Mouse (Mus musculus) midbrain, embryonic 11.5 days (tissue): ENCODE results near the gene Tmem233. TPM values are rescaled to one million over a fixed set of nuclear protein-coding genes. Genes with fewer than 3 reads are reported as not detected.
A peak's percentile ranks its signal among the peaks of the same experiment; 100 is the strongest.

Experiments used
- ATAC-seq: fragments of 200-750 bp; cut with Nextera tagmentation; 2 replicates; pipeline ENCODE4 v1.8.0; 2017; ENCODE audit warnings: moderate TSS enrichment, moderate library complexity; ENCODE audit not compliant: low FRiP score
- DNase-seq: peaks from one replicate; pipeline ENCODE4 v3.0.0; 2015; ENCODE audit warnings: low spot score; ENCODE audit errors: missing footprints
- H3K27ac ChIP-seq: fragments of 300-500 bp; sonication (generic); 2 replicates; pipeline ENCODE4 v1.5.1; 2014; ENCODE audit warnings: low read depth, low read length
- H3K27me3 ChIP-seq: fragments of 300-500 bp; sonication (generic); 2 replicates; pipeline ENCODE4 v1.6.1; 2014; ENCODE audit warnings: mild to moderate bottlenecking, low read length, moderate library complexity, mixed read lengths; ENCODE audit not compliant: control insufficient read depth, insufficient read depth
- H3K36me3 ChIP-seq: fragments of 300-500 bp; sonication (generic); 2 replicates; pipeline ENCODE4 v1.6.1; 2014; ENCODE audit warnings: mild to moderate bottlenecking, low read length, moderate library complexity, mixed read lengths; ENCODE audit not compliant: control insufficient read depth, insufficient read depth
- H3K4me1 ChIP-seq: fragments of 300-500 bp; sonication (generic); 2 replicates; pipeline ENCODE4 v1.6.1; 2014; ENCODE audit warnings: low read length; ENCODE audit not compliant: control insufficient read depth, insufficient read depth
- H3K4me2 ChIP-seq: fragments of 300-500 bp; sonication (generic); 2 replicates; pipeline ENCODE4 v1.6.1; 2014; ENCODE audit warnings: mild to moderate bottlenecking, moderate library complexity
- H3K4me3 ChIP-seq: fragments of 300-500 bp; sonication (generic); 2 replicates; pipeline ENCODE4 v1.5.1; 2014; ENCODE audit warnings: low read depth, low read length
- H3K9ac ChIP-seq: fragments of 300-500 bp; sonication (generic); 2 replicates; pipeline ENCODE4 v1.6.1; 2014; ENCODE audit warnings: low read length
- H3K9me3 ChIP-seq: fragments of 300-500 bp; sonication (generic); 2 replicates; pipeline ENCODE4 v1.6.1; 2016; ENCODE audit warnings: low read length; ENCODE audit not compliant: control insufficient read depth
- WGBS: fragments of 180-500 bp; shearing (Covaris S2); extraction: QIAGEN DNeasy Blood & Tissue Kit; methylation state at CpG from one replicate; pipeline ENCODE4 v1.1.7; 2014; 5-methylcytosine and 5-hydroxymethylcytosine counted together
- polyA plus RNA-seq: library from polyadenylated mRNA; unstranded; fragments of >200 nt; fragmentation: Nextera tagmentation; extraction: Ambion mirVana; gene quantifications from 2 replicates; pipeline ENCODE4 v1.2.1, GENCODE M21; 2014

Tmem233 gene
- polyA plus RNA-seq, 1 experiment from 2014 or later: not detected

DNA sequence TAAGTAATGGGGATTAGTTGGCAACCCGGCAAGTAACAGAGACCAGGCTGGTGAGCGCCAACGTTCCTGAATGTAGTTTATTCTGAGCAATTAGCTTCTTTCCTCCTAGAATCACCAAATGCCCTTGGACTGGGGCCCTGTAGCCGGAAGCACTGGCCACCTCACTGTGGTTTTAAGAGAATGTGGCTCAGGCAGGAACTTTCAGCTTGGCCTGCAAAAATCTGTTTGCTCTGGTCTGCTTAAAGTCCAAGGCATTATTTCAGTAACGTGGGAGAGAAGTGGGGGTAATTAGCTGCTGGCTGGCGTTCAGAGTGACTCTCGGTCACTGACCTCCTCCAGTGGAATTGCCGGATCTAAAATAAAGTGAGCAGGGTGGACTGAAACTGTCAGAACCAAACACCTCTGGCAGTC lies 59.8 kb downstream of the Tmem233 start:
- DNase-seq: no peak
- ATAC-seq: no peak
- Histone ChIP-seq H3K27me3 (no peaks in the 10 kb centered on the region), H3K4me3 (peak overlapping the region; percentile 86), H3K4me1 (peaks cover 7% of the 10 kb centered on the region), H3K9ac (peak overlapping the region; percentile 87), H3K27ac (no peak overlapping the region), H3K4me2 (peak overlapping the region; percentile 91), H3K36me3 (peaks cover 14% of the 10 kb centered on the region), H3K9me3 (no peaks in the 10 kb centered on the region)
- WGBS: 36% methylated on average over 8 of the region's 8 CpGs

DNA sequence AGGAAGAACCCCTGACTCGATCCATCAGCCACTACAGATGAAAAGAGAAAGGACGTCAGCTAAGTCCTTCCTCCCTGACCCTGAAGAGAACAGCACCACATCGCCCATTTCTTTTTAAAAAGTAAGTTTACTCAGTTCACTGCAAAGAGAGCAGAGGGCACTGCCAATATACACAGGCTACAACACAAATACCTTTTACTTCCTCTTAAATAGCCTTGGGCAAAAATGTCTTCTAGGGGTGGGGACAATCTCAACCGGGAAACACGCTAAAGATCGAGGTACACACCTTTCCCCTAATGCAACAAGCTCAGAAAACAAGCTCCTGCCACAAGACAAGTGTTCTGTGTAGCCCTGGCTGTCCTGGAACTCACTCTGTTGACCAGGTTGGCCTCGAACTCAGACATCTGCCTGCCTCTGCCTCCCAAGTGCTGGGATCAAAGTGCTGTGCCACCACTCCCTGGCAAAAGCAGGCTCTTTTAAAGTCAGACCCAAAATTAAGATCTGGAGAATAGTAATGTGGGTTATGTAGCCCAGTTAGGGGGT lies 60.3 kb downstream of the Tmem233 start:
- Histone ChIP-seq H3K4me3 (peak overlapping the region; percentile 86), H3K27me3 (no peaks in the 10 kb centered on the region), H3K9me3 (no peaks in the 10 kb centered on the region), H3K27ac (no peak overlapping the region), H3K36me3 (peaks cover 19% of the 10 kb centered on the region), H3K4me1 (peaks cover 7% of the 10 kb centered on the region), H3K9ac (peak overlapping the region; percentile 87; the same call in 1 of the 2 replicates), H3K4me2 (peak overlapping the region; percentile 91)
- no peak for DNase-seq
- ATAC-seq: no peak
- WGBS: 86% methylated on average over 7 of the region's 7 CpGs

DNA sequence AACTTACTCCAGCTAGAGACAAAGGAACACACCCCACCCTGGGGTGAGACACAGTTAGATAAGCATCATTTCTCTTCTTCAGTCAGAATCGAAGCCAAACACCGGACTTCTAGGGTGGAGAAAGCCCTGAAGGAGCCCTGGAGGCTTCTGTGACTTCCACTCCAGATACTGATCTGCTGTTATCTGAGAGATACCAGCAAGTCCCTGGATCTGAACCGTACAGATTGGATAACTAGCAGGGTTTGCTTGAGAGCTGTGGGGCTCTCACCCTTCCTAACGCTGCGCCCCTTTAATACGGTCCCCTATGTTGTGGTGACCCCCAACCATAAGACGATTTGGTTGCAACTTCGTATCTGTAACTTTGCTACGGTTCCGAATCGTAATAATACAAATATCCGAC lies 60.9 kb downstream of the Tmem233 start:
- H3K9ac ChIP-seq: no peak overlapping the region
- no peaks in the 10 kb centered on the region for H3K9me3 ChIP-seq
- peaks cover 21% of the 10 kb centered on the region for H3K36me3 ChIP-seq
- DNase-seq (no peak), ATAC-seq (no peak)
- no peaks in the 10 kb centered on the region for H3K27me3 ChIP-seq
- H3K4me3 ChIP-seq: no peak overlapping the region
- no peak overlapping the region for H3K27ac ChIP-seq
- H3K4me2 ChIP-seq: no peak overlapping the region
- WGBS: 95% methylated on average over 12 of the region's 12 CpGs
- H3K4me1 ChIP-seq: peaks cover 7% of the 10 kb centered on the region

DNA sequence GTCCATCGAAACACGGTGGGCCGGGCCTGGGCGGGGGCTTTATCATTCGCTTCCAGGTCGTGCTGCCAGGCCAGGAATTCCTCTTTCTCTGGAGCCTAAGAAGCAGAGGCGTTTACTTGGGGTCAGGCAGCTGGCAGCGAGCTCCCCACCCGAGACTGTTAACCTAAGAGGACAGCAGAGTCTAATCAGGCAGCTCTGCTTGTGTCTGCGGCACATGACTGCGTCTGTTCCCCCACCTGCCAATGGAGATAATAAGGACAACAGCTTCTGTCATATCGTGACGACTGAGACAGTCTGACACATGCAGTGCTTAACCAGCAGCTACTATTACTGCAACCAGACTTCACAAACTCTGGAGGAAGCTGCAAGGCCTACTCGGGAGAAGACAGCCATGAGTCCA lies 61.5 kb downstream of the Tmem233 start:
- H3K4me1 ChIP-seq: peaks cover 7% of the 10 kb centered on the region
- 90% methylated on average over 14 of the region's 14 CpGs for WGBS
- no peaks in the 10 kb centered on the region for H3K9me3 ChIP-seq
- H3K9ac ChIP-seq: no peak overlapping the region
- no peaks in the 10 kb centered on the region for H3K27me3 ChIP-seq
- ATAC-seq: no peak
- H3K27ac ChIP-seq: no peak overlapping the region
- no peak for DNase-seq
- H3K4me2 ChIP-seq: no peak overlapping the region
- peaks cover 26% of the 10 kb centered on the region for H3K36me3 ChIP-seq
- no peak overlapping the region for H3K4me3 ChIP-seq

GRCm38 (mm10) chr5:116019371-116019770 lies 63.7 kb downstream of the Tmem233 start:
- H3K4me1 ChIP-seq: peaks cover 7% of the 10 kb centered on the region
- H3K27ac ChIP-seq: no peak overlapping the region
- H3K27me3 ChIP-seq: no peaks in the 10 kb centered on the region
- H3K9me3 ChIP-seq: no peaks in the 10 kb centered on the region
- 84% methylated on average over 11 of the region's 11 CpGs for WGBS
- DNase-seq: no peak
- H3K4me3 ChIP-seq: no peak overlapping the region
- H3K36me3 ChIP-seq: peaks cover 41% of the 10 kb centered on the region
- no peak for ATAC-seq
- no peak overlapping the region for H3K9ac ChIP-seq
- no peak overlapping the region for H3K4me2 ChIP-seq

- no peak overlapping the region for H3K4me3 ChIP-seq
- no peak for ATAC-seq
- H3K36me3 ChIP-seq: peaks cover 46% of the 10 kb centered on the region
- H3K27ac ChIP-seq: no peak overlapping the region
- peak; percentile 57 for DNase-seq
- H3K4me2 ChIP-seq: no peak overlapping the region
- H3K9ac ChIP-seq: no peak overlapping the region
- H3K27me3 ChIP-seq: no peaks in the 10 kb centered on the region
- no peaks in the 10 kb centered on the region for H3K9me3 ChIP-seq
- WGBS: 85% methylated on average over 6 of the region's 6 CpGs
- peaks cover 7% of the 10 kb centered on the region for H3K4me1 ChIP-seq
Measured at GRCm38 (mm10) chr5:116018784-116019183, 64.3 kb downstream of the Tmem233 start.

GRCm38 (mm10) chr5:116018196-116018595 lies 64.8 kb downstream of the Tmem233 start:
- no peaks in the 10 kb centered on the region for H3K9me3 ChIP-seq
- H3K4me2 ChIP-seq: no peak overlapping the region
- peaks cover 52% of the 10 kb centered on the region for H3K36me3 ChIP-seq
- no peaks in the 10 kb centered on the region for H3K27me3 ChIP-seq
- DNase-seq (peak; percentile 51), ATAC-seq (no peak)
- H3K4me3 ChIP-seq: no peak overlapping the region
- no peak overlapping the region for H3K9ac ChIP-seq
- H3K27ac ChIP-seq: no peak overlapping the region
- 95% methylated on average over 9 of the region's 9 CpGs for WGBS
- peaks cover 3% of the 10 kb centered on the region for H3K4me1 ChIP-seq

- Histone ChIP-seq H3K9me3 (no peaks in the 10 kb centered on the region), H3K27ac (no peak overlapping the region), H3K36me3 (peaks cover 52% of the 10 kb centered on the region), H3K4me3 (no peak overlapping the region), H3K27me3 (no peaks in the 10 kb centered on the region), H3K4me2 (no peak overlapping the region), H3K4me1 (no peaks in the 10 kb centered on the region), H3K9ac (no peak overlapping the region)
- ATAC-seq (no peak), DNase-seq (no peak)
- WGBS: 93% methylated on average over 8 of the region's 8 CpGs
Measured at GRCm38 (mm10) chr5:116017391-116017790, 65.7 kb downstream of the Tmem233 start.

- Histone ChIP-seq H3K4me2 (no peak overlapping the region), H3K27me3 (no peaks in the 10 kb centered on the region), H3K9ac (no peak overlapping the region), H3K36me3 (peaks cover 52% of the 10 kb centered on the region), H3K4me3 (no peak overlapping the region), H3K9me3 (no peaks in the 10 kb centered on the region), H3K27ac (no peak overlapping the region), H3K4me1 (no peaks in the 10 kb centered on the region)
- WGBS: 92% methylated on average over 5 of the region's 5 CpGs
- DNase-seq: peak; percentile 73
- ATAC-seq: no peak
Measured at GRCm38 (mm10) chr5:116016542-116016941, 66.5 kb downstream of the Tmem233 start.
